Mouse (Mus musculus): ENCODE measurements around the gene Psmb5. TPM values are rescaled to one million over a fixed set of nuclear protein-coding genes. Genes with fewer than 3 reads are reported as not detected.

The Psmb5 gene
- polyA plus RNA-seq, 1 experiment from 2014 or later = 387 TPM

GRCm38 (mm10) chr14:54569451-54570392 is 48.1 kb downstream of the Psmb5 start:
- 0 out of 2 replicates have a peak overlapping the region, but pooled peaks have one; percentile 19 for H3K27ac ChIP-seq
- peaks cover 28% of the 10 kb centered on the region for H3K36me3 ChIP-seq (ENCODE audit: insufficient read depth, low read length)
- ATAC-seq (replicated peaks; ENCODE audit: low FRiP score, low read depth) (no peak), DNase-seq (ENCODE audit: low spot score) (no peak)
- WGBS = 62% methylated on average over 17 of the region's 17 CpGs
- no peak overlapping the region for H3K9ac ChIP-seq (ENCODE audit: low read depth, low read length)
- no peaks in the 10 kb centered on the region for H3K9me3 ChIP-seq (replicated peaks; ENCODE audit: low read length)
- no peak overlapping the region for H3K4me3 ChIP-seq (replicated peaks; ENCODE audit: low read depth, low read length)
- H3K27me3 ChIP-seq (ENCODE audit: insufficient read depth, low read length) = no peaks in the 10 kb centered on the region
- no peak for TF ChIP-seq CTCF (IDR thresholded peaks at IDR 0.05; ENCODE audit: low read depth)
- peaks cover 28% of the 10 kb centered on the region for H3K4me1 ChIP-seq (replicated peaks; ENCODE audit: insufficient read depth, low read length)
- no peak overlapping the region for H3K4me2 ChIP-seq (ENCODE audit: low read length)

GRCm38 (mm10) chr14:54568694-54569414 is 49.0 kb downstream of the Psmb5 start:
- DNase-seq (ENCODE audit: low spot score) = peak; percentile 90
- Histone ChIP-seq H3K9ac (ENCODE audit: low read depth, low read length) (no peak overlapping the region), H3K9me3 (replicated peaks; ENCODE audit: low read length) (no peaks in the 10 kb centered on the region), H3K27ac (0 out of 2 replicates have a peak overlapping the region, but pooled peaks have one; percentile 19), H3K27me3 (ENCODE audit: insufficient read depth, low read length) (no peaks in the 10 kb centered on the region), H3K4me1 (replicated peaks; ENCODE audit: insufficient read depth, low read length) (peaks cover 19% of the 10 kb centered on the region), H3K36me3 (ENCODE audit: insufficient read depth, low read length) (peaks cover 28% of the 10 kb centered on the region), H3K4me3 (replicated peaks; ENCODE audit: low read depth, low read length) (no peak overlapping the region), H3K4me2 (ENCODE audit: low read length) (no peak overlapping the region)
- ATAC-seq (replicated peaks; ENCODE audit: low FRiP score, low read depth) = no peak
- peak; percentile 89 for TF ChIP-seq CTCF (IDR thresholded peaks at IDR 0.05; ENCODE audit: low read depth)
- 67% methylated on average over 15 of the region's 15 CpGs for WGBS

MicroRNAs within 50 kb of the gene (microRNA counts, 519-probe panel; counts per million panel counts)
- 330 counts per million, percentile 68 among the panel's probes with 10 or more counts for microRNA mmu-miR-686

Small RNA genes within 50 kb of the gene (microRNA-seq; reads per million reads assigned to microRNA genes)
- gene Mir686 (not detected), gene Mir6948 (0.60 reads per million)

Other genes starting within 250 kb of the Psmb5 start
- gene Slc7a7, start 200.2 kb downstream of the Psmb5 start, polyA plus RNA-seq (2015; fragmentation: Nextera tagmentation; extraction: Ambion mirVana) = 27.8 and 36.4 TPM in 2 replicates
- gene Mrpl52, start 191.1 kb downstream of the Psmb5 start, polyA plus RNA-seq (2015; fragmentation: Nextera tagmentation; extraction: Ambion mirVana) = 357 and 408 TPM in 2 replicates
- 107 and 114 TPM in 2 replicates for gene Mmp14, start 186.4 kb downstream of the Psmb5 start, polyA plus RNA-seq (2015; fragmentation: Nextera tagmentation; extraction: Ambion mirVana)
- 76.5 and 78.4 TPM in 2 replicates for gene Lrp10, start 153.9 kb downstream of the Psmb5 start, polyA plus RNA-seq (2015; fragmentation: Nextera tagmentation; extraction: Ambion mirVana)
- 4.3 and 4.4 TPM in 2 replicates for gene Rem2, start 141.9 kb downstream of the Psmb5 start, polyA plus RNA-seq (2015; fragmentation: Nextera tagmentation; extraction: Ambion mirVana)
- 52.2 and 60.1 TPM in 2 replicates for gene Prmt5, start 100.5 kb downstream of the Psmb5 start, polyA plus RNA-seq (2015; fragmentation: Nextera tagmentation; extraction: Ambion mirVana)
- 41.6 and 46.4 TPM in 2 replicates for gene Haus4, start 63.4 kb downstream of the Psmb5 start, polyA plus RNA-seq (2015; fragmentation: Nextera tagmentation; extraction: Ambion mirVana)
- gene Ajuba, start 40.5 kb downstream of the Psmb5 start, polyA plus RNA-seq (2015; fragmentation: Nextera tagmentation; extraction: Ambion mirVana) = 34.6 and 40.9 TPM in 2 replicates
- gene 4931414P19Rik, start 12.0 kb downstream of the Psmb5 start, polyA plus RNA-seq (2015; fragmentation: Nextera tagmentation; extraction: Ambion mirVana) = 6.4 TPM in 2 replicates
- gene Psmb11, start 3.4 kb upstream of the Psmb5 start, polyA plus RNA-seq (2015; fragmentation: Nextera tagmentation; extraction: Ambion mirVana) = 0.13 TPM in 1 of 2 replicates, not detected in the other
- not detected in 2 replicates for gene Gm17606, start 22.9 kb upstream of the Psmb5 start, polyA plus RNA-seq (2015; fragmentation: Nextera tagmentation; extraction: Ambion mirVana)
- 1.4 and 1.6 TPM in 2 replicates for gene Cdh24, start 23.3 kb upstream of the Psmb5 start, polyA plus RNA-seq (2015; fragmentation: Nextera tagmentation; extraction: Ambion mirVana)
- 102 TPM in 2 replicates for gene 1700123O20Rik, start 68.2 kb upstream of the Psmb5 start, polyA plus RNA-seq (2015; fragmentation: Nextera tagmentation; extraction: Ambion mirVana)
- 86.7 and 90.1 TPM in 2 replicates for gene Acin1, start 68.9 kb upstream of the Psmb5 start, polyA plus RNA-seq (2015; fragmentation: Nextera tagmentation; extraction: Ambion mirVana)
- gene Gm29776, start 80.8 kb upstream of the Psmb5 start, polyA plus RNA-seq (2015; fragmentation: Nextera tagmentation; extraction: Ambion mirVana) = 0.07 TPM in 1 of 2 replicates, not detected in the other
- not detected in 2 replicates for gene Cebpe, start 94.2 kb upstream of the Psmb5 start, polyA plus RNA-seq (2015; fragmentation: Nextera tagmentation; extraction: Ambion mirVana)
- 25.4 and 25.7 TPM in 2 replicates for gene Slc7a8, start 163.9 kb upstream of the Psmb5 start, polyA plus RNA-seq (2015; fragmentation: Nextera tagmentation; extraction: Ambion mirVana)
- 0.80 and 1.2 TPM in 2 replicates for gene Rnf212b, start 196.1 kb upstream of the Psmb5 start, polyA plus RNA-seq (2015; fragmentation: Nextera tagmentation; extraction: Ambion mirVana)